Mouse (Mus musculus) forebrain, embryonic 16.5 days (tissue): Measurements from ENCODE around the gene Ndufs6. TPM values are rescaled to one million over a fixed set of nuclear protein-coding genes. Genes with fewer than 3 reads are reported as not detected.

Experiments used
- ATAC-seq: fragments of 200-750 bp; cut with Nextera tagmentation; 2 replicates; pipeline ENCODE4 v1.8.0; 2017; ENCODE audit warnings: mild to moderate bottlenecking, moderate library complexity
- H3K27ac ChIP-seq: fragments of 300-500 bp; sonication (generic); 2 replicates; pipeline ENCODE4 v1.5.1; 2014; ENCODE audit warnings: low read length, control low read depth
- H3K27me3 ChIP-seq: fragments of 300-500 bp; sonication (generic); replicated peaks from 2 replicates; pipeline ENCODE4 v1.6.1; 2014; ENCODE audit warnings: low read length; ENCODE audit not compliant: control insufficient read depth, insufficient read depth
- H3K36me3 ChIP-seq: fragments of 300-500 bp; sonication (generic); 2 replicates; pipeline ENCODE4 v1.6.1; 2014; ENCODE audit not compliant: control insufficient read depth, insufficient read depth
- H3K4me1 ChIP-seq: fragments of 300-500 bp; sonication (generic); replicated peaks from 2 replicates; pipeline ENCODE4 v1.6.1; 2014; ENCODE audit warnings: low read length; ENCODE audit not compliant: control insufficient read depth, insufficient read depth
- H3K4me2 ChIP-seq: fragments of 300-500 bp; sonication (generic); 2 replicates; pipeline ENCODE4 v1.6.1; 2014; ENCODE audit warnings: mild to moderate bottlenecking, low read length, control low read depth
- H3K4me3 ChIP-seq: fragments of 300-500 bp; sonication (generic); replicated peaks from 2 replicates; pipeline ENCODE4 v1.5.1; 2014; ENCODE audit warnings: mild to moderate bottlenecking, low read length, control low read depth
- H3K9ac ChIP-seq: fragments of 300-500 bp; sonication (generic); replicated peaks from 2 replicates; pipeline ENCODE4 v1.6.1; 2014; ENCODE audit warnings: low read depth, low read length, control low read depth
- H3K9me3 ChIP-seq: fragments of 300-500 bp; sonication (generic); 2 replicates; pipeline ENCODE4 v1.6.1; 2016; ENCODE audit warnings: low read length; ENCODE audit not compliant: control insufficient read depth
- WGBS: fragments of 180-500 bp; shearing (Covaris S2); extraction: QIAGEN DNeasy Blood & Tissue Kit; methylation state at CpG from one replicate; pipeline ENCODE4 v1.1.7; 2014; 5-methylcytosine and 5-hydroxymethylcytosine counted together
- polyA plus RNA-seq: library from polyadenylated mRNA; unstranded; fragments of >200 nt; fragmentation: Nextera tagmentation; extraction: Ambion mirVana; gene quantifications from 2 replicates; pipeline ENCODE4 v1.2.1, GENCODE M21; 2015

The Ndufs6 gene
- polyA plus RNA-seq, 1 experiment from 2014 or later = 333 TPM

- H3K27me3 ChIP-seq = no peaks in the 10 kb centered on the region
- H3K4me2 ChIP-seq = no peak overlapping the region
- 84% methylated on average over 3 of the region's 3 CpGs for WGBS
- H3K4me1 ChIP-seq = no peaks in the 10 kb centered on the region
- no peaks in the 10 kb centered on the region for H3K9me3 ChIP-seq
- no peak overlapping the region for H3K4me3 ChIP-seq
- no peak overlapping the region for H3K27ac ChIP-seq
- ATAC-seq = no peak
- H3K36me3 ChIP-seq = no peaks in the 10 kb centered on the region
- H3K9ac ChIP-seq = no peak overlapping the region
Measured at GRCm38 (mm10) chr13:73347171-73347570, 18.8 kb upstream of the Ndufs6 start.

- H3K9me3 ChIP-seq = no peaks in the 10 kb centered on the region
- no peak overlapping the region for H3K4me2 ChIP-seq
- ATAC-seq = no peak
- H3K4me1 ChIP-seq = no peaks in the 10 kb centered on the region
- H3K4me3 ChIP-seq = no peak overlapping the region
- no peaks in the 10 kb centered on the region for H3K36me3 ChIP-seq
- WGBS = 83% methylated on average over 4 of the region's 4 CpGs
- no peak overlapping the region for H3K9ac ChIP-seq
- no peaks in the 10 kb centered on the region for H3K27me3 ChIP-seq
- H3K27ac ChIP-seq = no peak overlapping the region
Measured at GRCm38 (mm10) chr13:73346743-73347142, 18.4 kb upstream of the Ndufs6 start.

GRCm38 (mm10) chr13:73346131-73346530 is 17.8 kb upstream of the Ndufs6 start:
- Histone ChIP-seq H3K27me3 (no peaks in the 10 kb centered on the region), H3K4me3 (no peak overlapping the region), H3K9me3 (no peaks in the 10 kb centered on the region), H3K9ac (no peak overlapping the region), H3K4me2 (no peak overlapping the region), H3K36me3 (no peaks in the 10 kb centered on the region), H3K27ac (no peak overlapping the region), H3K4me1 (no peaks in the 10 kb centered on the region)
- 42% methylated on average over 2 of the region's 2 CpGs for WGBS
- ATAC-seq = no peak

GRCm38 (mm10) chr13:73345102-73345890 is 17.0 kb upstream of the Ndufs6 start:
- no peak overlapping the region for H3K27ac ChIP-seq
- no peak overlapping the region for H3K4me2 ChIP-seq
- no peaks in the 10 kb centered on the region for H3K27me3 ChIP-seq
- no peak for ATAC-seq
- H3K36me3 ChIP-seq = no peaks in the 10 kb centered on the region
- H3K9ac ChIP-seq = no peak overlapping the region
- H3K4me1 ChIP-seq = no peaks in the 10 kb centered on the region
- WGBS = 80% methylated on average over 9 of the region's 9 CpGs
- no peak overlapping the region for H3K4me3 ChIP-seq
- no peaks in the 10 kb centered on the region for H3K9me3 ChIP-seq

- Histone ChIP-seq H3K9me3 (no peaks in the 10 kb centered on the region), H3K27me3 (no peaks in the 10 kb centered on the region), H3K4me1 (peaks cover 2% of the 10 kb centered on the region), H3K27ac (no peak overlapping the region), H3K9ac (no peak overlapping the region), H3K4me3 (no peak overlapping the region), H3K36me3 (no peaks in the 10 kb centered on the region), H3K4me2 (no peak overlapping the region)
- 29% methylated on average over 7 of the region's 7 CpGs for WGBS
- ATAC-seq = no peak
Measured at GRCm38 (mm10) chr13:73336753-73337152, 8.4 kb upstream of the Ndufs6 start.

- 65% methylated on average over 3 of the region's 3 CpGs for WGBS
- Histone ChIP-seq H3K36me3 (no peaks in the 10 kb centered on the region), H3K9me3 (no peaks in the 10 kb centered on the region), H3K4me3 (peak overlapping the region; percentile 71), H3K9ac (peak overlapping the region; percentile 78), H3K27me3 (no peaks in the 10 kb centered on the region), H3K27ac (no peak overlapping the region), H3K4me2 (peak overlapping the region; percentile 92), H3K4me1 (peaks cover 19% of the 10 kb centered on the region)
- ATAC-seq = no peak
Measured at GRCm38 (mm10) chr13:73331736-73332135, 3.4 kb upstream of the Ndufs6 start.

DNA sequence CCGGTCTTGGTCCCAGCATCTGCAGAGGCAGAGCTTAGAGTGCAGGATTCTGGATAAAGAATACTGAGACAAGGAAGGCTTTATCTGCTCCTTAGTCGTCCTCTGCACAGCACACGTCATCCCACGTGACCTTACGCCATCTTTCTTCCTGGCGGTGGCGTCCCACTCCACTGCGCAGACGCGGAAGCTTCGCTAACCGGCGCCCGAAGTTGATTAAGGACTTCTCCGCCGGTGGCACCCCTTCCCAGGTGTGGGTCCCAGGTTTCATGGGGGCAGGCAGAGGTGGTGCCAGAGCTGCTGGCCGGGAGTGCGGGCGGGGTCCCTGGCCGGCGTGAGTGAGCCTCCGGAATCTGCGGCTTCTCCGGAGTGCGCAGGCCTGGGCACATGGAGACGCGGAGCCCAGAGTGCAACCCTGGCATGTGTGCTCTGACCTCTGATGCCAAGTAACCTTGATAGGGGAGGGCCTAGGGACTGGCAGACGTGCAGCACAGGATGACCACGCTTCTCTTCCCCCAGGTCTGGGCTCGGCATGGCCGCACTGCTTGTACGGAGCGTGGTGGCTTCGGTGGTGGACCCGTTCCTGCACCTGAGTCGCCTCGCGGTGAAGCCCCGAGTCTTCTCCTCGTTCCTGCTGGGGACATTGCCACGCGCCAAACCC is 2.6 kb upstream of the Ndufs6 start:
- Histone ChIP-seq H3K27ac (peak overlapping the region; percentile 74), H3K9me3 (no peaks in the 10 kb centered on the region), H3K4me1 (peaks cover 19% of the 10 kb centered on the region), H3K4me3 (peak overlapping the region; percentile 71), H3K9ac (peak overlapping the region; percentile 78), H3K4me2 (peak overlapping the region; percentile 92), H3K27me3 (no peaks in the 10 kb centered on the region), H3K36me3 (no peaks in the 10 kb centered on the region)
- ATAC-seq = peak; percentile 93
- under 1% methylated on average over 42 of the region's 42 CpGs for WGBS

DNA sequence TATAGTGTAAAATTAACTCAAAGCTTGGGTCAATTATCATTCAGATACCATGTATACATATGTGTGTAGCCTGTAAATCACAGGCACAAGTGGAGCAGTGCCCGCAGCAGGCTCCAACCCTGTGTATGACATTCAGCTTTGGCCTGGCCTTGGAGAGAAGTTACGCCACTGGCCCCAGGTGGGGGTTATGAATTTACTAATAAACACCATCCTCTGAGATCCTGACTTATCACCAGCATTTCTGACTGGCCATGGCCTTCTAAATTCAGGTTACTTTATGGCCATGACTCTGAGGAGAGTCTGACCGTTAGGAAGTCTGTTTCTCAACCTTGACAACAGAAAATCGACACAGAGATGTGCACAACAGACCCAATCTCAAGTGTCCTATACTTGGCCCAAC is 4.9 kb downstream of the Ndufs6 start:
- H3K9me3 ChIP-seq = no peaks in the 10 kb centered on the region
- no peak overlapping the region for H3K27ac ChIP-seq
- no peak overlapping the region for H3K9ac ChIP-seq
- peaks cover 6% of the 10 kb centered on the region for H3K4me1 ChIP-seq
- no peak overlapping the region for H3K4me3 ChIP-seq
- H3K27me3 ChIP-seq = no peaks in the 10 kb centered on the region
- no peak overlapping the region for H3K4me2 ChIP-seq
- ATAC-seq = no peak
- WGBS = 96% methylated on average over 4 of the region's 4 CpGs
- peaks cover 10% of the 10 kb centered on the region for H3K36me3 ChIP-seq

GRCm38 (mm10) chr13:73322626-73323025 is 5.7 kb downstream of the Ndufs6 start:
- H3K27me3 ChIP-seq = no peaks in the 10 kb centered on the region
- H3K9ac ChIP-seq = no peak overlapping the region
- ATAC-seq = no peak
- no peak overlapping the region for H3K4me2 ChIP-seq
- no peaks in the 10 kb centered on the region for H3K9me3 ChIP-seq
- peaks cover 17% of the 10 kb centered on the region for H3K36me3 ChIP-seq
- H3K4me3 ChIP-seq = no peak overlapping the region
- no peak overlapping the region for H3K27ac ChIP-seq
- peaks cover 3% of the 10 kb centered on the region for H3K4me1 ChIP-seq
- WGBS = 92% methylated on average over 10 of the region's 10 CpGs
